Mouse (Mus musculus) lung, embryonic 16.5 days (tissue): ENCODE results near the gene Fgf18. TPM values are rescaled to one million over a fixed set of nuclear protein-coding genes. Genes with fewer than 3 reads are reported as not detected.

Source experiments
- ATAC-seq: fragments of 200-750 bp; cut with Nextera tagmentation; 2 replicates; pipeline ENCODE4 v1.8.0; 2017; ENCODE audit warnings: low read depth, mild to moderate bottlenecking, moderate library complexity
- H3K27ac ChIP-seq: fragments of 300-500 bp; sonication (generic); 2 replicates; pipeline ENCODE4 v1.5.1; 2014; ENCODE audit warnings: mild to moderate bottlenecking, control low read depth, low read length
- H3K27me3 ChIP-seq: fragments of 300-500 bp; sonication (generic); 2 replicates; pipeline ENCODE4 v1.6.1; 2014; ENCODE audit warnings: low read depth, low read length, mixed read lengths; ENCODE audit not compliant: control insufficient read depth, insufficient read depth
- H3K36me3 ChIP-seq: fragments of 300-500 bp; sonication (generic); 2 replicates; pipeline ENCODE4 v1.6.1; 2014; ENCODE audit warnings: low read length; ENCODE audit not compliant: control insufficient read depth, insufficient read depth
- H3K4me1 ChIP-seq: fragments of 300-500 bp; sonication (generic); replicated peaks from 2 replicates; pipeline ENCODE4 v1.6.1; 2014; ENCODE audit warnings: low read length, mixed read lengths; ENCODE audit not compliant: control insufficient read depth, insufficient read depth
- H3K4me2 ChIP-seq: fragments of 300-500 bp; sonication (generic); 2 replicates; pipeline ENCODE4 v1.6.1; 2014; ENCODE audit warnings: low read depth, low read length, control low read depth
- H3K4me3 ChIP-seq: fragments of 300-500 bp; sonication (generic); 2 replicates; pipeline ENCODE4 v1.5.1; 2014; ENCODE audit warnings: mild to moderate bottlenecking, low read length, control low read depth
- H3K9ac ChIP-seq: fragments of 300-500 bp; sonication (generic); 2 replicates; pipeline ENCODE4 v1.6.1; 2014; ENCODE audit warnings: low read length, control low read depth
- H3K9me3 ChIP-seq: fragments of 300-500 bp; sonication (generic); 2 replicates; pipeline ENCODE4 v1.6.1; 2016; ENCODE audit warnings: low read length; ENCODE audit not compliant: control insufficient read depth
- WGBS: fragments of 180-500 bp; shearing (Covaris S2); extraction: QIAGEN DNeasy Blood & Tissue Kit; methylation state at CpG from one replicate; pipeline ENCODE4 v1.1.7; 2014; 5-methylcytosine and 5-hydroxymethylcytosine counted together
- polyA plus RNA-seq: library from polyadenylated mRNA; unstranded; fragments of >200 nt; fragmentation: Nextera tagmentation; extraction: Ambion mirVana; gene quantifications from 2 replicates; pipeline ENCODE4 v1.2.1, GENCODE M21; 2015

Fgf18 gene
- polyA plus RNA-seq, 1 experiment from 2014 or later: 10.8 TPM

DNA sequence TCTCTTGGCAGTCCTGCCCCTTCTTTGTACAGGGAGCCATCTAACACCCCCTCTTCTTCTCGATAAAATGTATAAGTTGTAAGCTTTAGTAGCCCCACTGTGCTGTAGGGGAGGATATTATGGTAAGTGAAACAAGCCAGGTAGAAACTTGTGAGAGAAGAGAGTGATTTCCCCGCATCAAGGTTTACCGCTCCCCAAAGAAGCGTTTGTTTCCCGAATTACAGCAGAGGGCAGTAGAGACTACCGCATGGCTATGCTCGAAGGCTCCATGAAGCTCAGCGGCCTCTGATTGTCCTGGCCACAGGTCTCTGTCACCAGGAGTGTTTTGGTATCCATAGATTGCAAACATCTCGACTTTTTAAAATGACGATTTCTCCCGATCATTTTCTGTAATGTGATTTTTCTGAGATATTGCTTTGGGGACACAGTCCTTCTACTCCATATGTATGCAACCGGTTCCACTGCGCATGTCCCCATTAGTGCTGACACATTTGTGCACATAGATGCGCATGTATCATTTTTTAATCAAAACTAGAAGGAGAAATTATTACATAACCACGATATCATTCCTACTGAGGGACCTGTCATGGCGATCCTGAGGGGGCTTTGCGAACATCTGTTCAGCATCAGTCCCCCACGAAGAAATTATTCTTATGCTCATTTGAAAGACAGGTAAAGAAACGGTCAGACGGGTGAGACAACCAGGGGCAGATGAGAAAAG is 29.5 kb upstream of the Fgf18 start:
- Histone ChIP-seq H3K9me3 (no peaks in the 10 kb centered on the region), H3K4me2 (no peak overlapping the region), H3K4me3 (no peak overlapping the region), H3K4me1 (peaks cover 2% of the 10 kb centered on the region), H3K27me3 (peaks cover 23% of the 10 kb centered on the region), H3K36me3 (no peaks in the 10 kb centered on the region), H3K9ac (no peak overlapping the region), H3K27ac (no peak overlapping the region)
- ATAC-seq: peak; percentile 51; the same call in 1 of the 2 replicates
- 32% methylated on average over 20 of the region's 20 CpGs for WGBS

- no peak overlapping the region for H3K4me2 ChIP-seq
- no peak overlapping the region for H3K27ac ChIP-seq
- no peak overlapping the region for H3K9ac ChIP-seq
- H3K9me3 ChIP-seq: no peaks in the 10 kb centered on the region
- H3K4me1 ChIP-seq: peaks cover 2% of the 10 kb centered on the region
- H3K4me3 ChIP-seq: no peak overlapping the region
- no peak for ATAC-seq
- H3K36me3 ChIP-seq: no peaks in the 10 kb centered on the region
- H3K27me3 ChIP-seq: peaks cover 23% of the 10 kb centered on the region
- 34% methylated on average over 2 of the region's 3 CpGs for WGBS
Observed at GRCm38 (mm10) chr11:33175768-33176167, 28.6 kb upstream of the Fgf18 start.

DNA sequence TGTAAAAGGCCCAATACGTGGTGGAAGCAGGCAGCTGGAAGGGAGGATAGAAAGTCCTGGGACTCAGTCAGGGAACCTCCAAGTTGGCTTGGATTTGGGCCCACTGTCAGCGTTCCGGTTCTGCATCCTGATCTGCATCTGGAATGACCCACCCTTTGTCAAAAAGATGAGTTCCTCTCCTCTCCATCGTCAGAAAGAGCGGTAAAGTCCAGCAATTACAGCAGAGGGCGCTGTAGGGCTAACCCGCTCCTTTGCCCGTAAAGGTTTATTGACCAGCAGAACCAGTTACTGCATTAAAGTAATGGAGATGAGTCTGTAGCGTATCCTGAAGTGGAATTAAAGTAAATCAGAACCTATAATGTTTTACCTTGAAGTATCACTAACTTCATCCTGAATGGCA is 23.3 kb upstream of the Fgf18 start:
- no peak for ATAC-seq
- Histone ChIP-seq H3K4me3 (no peak overlapping the region), H3K4me2 (no peak overlapping the region), H3K9me3 (no peaks in the 10 kb centered on the region), H3K36me3 (no peaks in the 10 kb centered on the region), H3K27me3 (peaks cover 5% of the 10 kb centered on the region), H3K4me1 (no peaks in the 10 kb centered on the region), H3K27ac (no peak overlapping the region), H3K9ac (no peak overlapping the region)
- WGBS: 11% methylated on average over 9 of the region's 9 CpGs

GRCm38 (mm10) chr11:33162998-33163506 is 15.9 kb upstream of the Fgf18 start, which contains the start of gene Npm1:
Npm1 (minus strand) TSS chr11:33163206.
- Histone ChIP-seq H3K9me3 (no peaks in the 10 kb centered on the region), H3K4me1 (peaks cover 8% of the 10 kb centered on the region; the same call in 1 of the 2 replicates), H3K4me3 (peak within 1 kb of the TSS; percentile 98), H3K27ac (peak within 1 kb of the TSS; percentile 97), H3K9ac (peak within 1 kb of the TSS; percentile 96), H3K36me3 (peaks cover 10% of the 10 kb centered on the region), H3K27me3 (no peaks in the 10 kb centered on the region), H3K4me2 (peak within 1 kb of the TSS; percentile 83)
- 2% methylated on average over 49 of the region's 49 CpGs for WGBS
- peak; percentile 97 for ATAC-seq

- Histone ChIP-seq H3K36me3 (peaks cover 14% of the 10 kb centered on the region), H3K27me3 (no peaks in the 10 kb centered on the region), H3K4me2 (peak overlapping the region; percentile 83), H3K27ac (peak overlapping the region; percentile 87), H3K4me1 (peaks cover 8% of the 10 kb centered on the region; the same call in 1 of the 2 replicates), H3K4me3 (peak overlapping the region; percentile 98), H3K9ac (peak overlapping the region; percentile 96), H3K9me3 (no peaks in the 10 kb centered on the region)
- peak; percentile 52 for ATAC-seq
- WGBS: 2% methylated on average over 52 of the region's 53 CpGs
Observed at GRCm38 (mm10) chr11:33162211-33162997, 15.2 kb upstream of the Fgf18 start.

DNA sequence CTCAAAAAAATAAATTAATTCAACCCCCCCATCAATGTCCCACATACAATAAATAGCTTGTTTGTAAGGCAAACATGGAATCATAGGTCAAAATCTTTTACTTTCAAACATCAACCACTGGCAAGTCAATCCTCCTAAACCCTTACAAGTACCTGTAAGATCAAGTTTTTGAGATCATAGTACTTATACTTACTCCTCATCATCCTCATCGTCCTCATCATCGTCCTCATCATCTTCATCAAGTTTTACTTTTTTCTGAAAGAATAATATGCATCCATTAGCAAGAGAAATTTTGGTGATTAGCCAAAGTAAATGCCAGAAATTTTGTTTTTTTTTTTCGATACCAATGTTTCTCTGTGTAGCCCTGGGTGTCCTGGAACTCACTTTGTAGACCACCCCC is 12.5 kb upstream of the Fgf18 start:
- Histone ChIP-seq H3K27me3 (no peaks in the 10 kb centered on the region), H3K4me3 (no peak overlapping the region), H3K9ac (no peak overlapping the region), H3K4me1 (peaks cover 8% of the 10 kb centered on the region; the same call in 1 of the 2 replicates), H3K36me3 (peaks cover 23% of the 10 kb centered on the region), H3K4me2 (no peak overlapping the region), H3K27ac (no peak overlapping the region), H3K9me3 (no peaks in the 10 kb centered on the region)
- WGBS: 88% methylated on average over 3 of the region's 3 CpGs
- no peak for ATAC-seq

DNA sequence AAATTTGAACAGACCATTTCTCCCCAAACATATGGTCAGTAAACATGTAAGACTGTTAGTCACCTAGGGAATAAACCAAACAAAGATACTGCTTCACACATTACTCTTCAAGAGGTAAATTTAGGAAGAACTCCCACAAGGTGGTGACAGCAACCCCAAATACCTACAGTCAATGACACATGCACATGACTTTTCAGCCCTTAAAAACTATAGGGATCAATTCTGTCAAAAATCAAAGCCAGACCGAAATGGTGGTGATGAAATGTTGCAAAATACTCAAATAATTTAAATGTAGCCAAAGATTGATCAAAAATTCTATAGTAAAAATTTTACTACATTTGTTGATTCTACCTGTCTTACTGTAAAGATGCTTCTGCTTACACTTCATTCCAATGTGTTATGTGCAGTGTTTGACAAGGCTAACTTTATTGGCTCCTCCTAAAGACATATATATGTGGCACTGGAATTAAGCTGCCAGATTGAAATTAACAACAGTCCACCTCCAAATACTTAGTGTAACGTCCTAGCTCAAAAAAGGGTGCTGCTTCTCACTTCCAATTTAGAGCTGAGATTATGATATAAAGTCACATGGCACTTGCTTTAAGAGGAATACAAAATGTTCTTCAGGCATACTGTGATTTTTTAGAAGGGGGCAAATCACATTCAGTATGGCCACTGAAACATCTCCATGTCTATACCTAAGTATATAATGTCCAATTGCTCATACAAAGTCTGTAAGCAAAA is 10.4 kb upstream of the Fgf18 start:
- no peak overlapping the region for H3K4me3 ChIP-seq
- peaks cover 33% of the 10 kb centered on the region for H3K36me3 ChIP-seq
- no peaks in the 10 kb centered on the region for H3K27me3 ChIP-seq
- WGBS: 67% methylated on average over 2 of the region's 2 CpGs
- no peak overlapping the region for H3K27ac ChIP-seq
- H3K9me3 ChIP-seq: no peaks in the 10 kb centered on the region
- no peak overlapping the region for H3K4me2 ChIP-seq
- H3K4me1 ChIP-seq: peaks cover 5% of the 10 kb centered on the region; the same call in 1 of the 2 replicates
- ATAC-seq: no peak
- H3K9ac ChIP-seq: no peak overlapping the region

GRCm38 (mm10) chr11:33156436-33157015 is 9.3 kb upstream of the Fgf18 start:
- peaks cover 3% of the 10 kb centered on the region; the same call in 1 of the 2 replicates for H3K4me1 ChIP-seq
- H3K27me3 ChIP-seq: no peaks in the 10 kb centered on the region
- H3K36me3 ChIP-seq: peaks cover 40% of the 10 kb centered on the region
- no peak overlapping the region for H3K9ac ChIP-seq
- 69% methylated on average over 4 of the region's 4 CpGs for WGBS
- ATAC-seq: no peak
- H3K4me2 ChIP-seq: no peak overlapping the region
- H3K27ac ChIP-seq: no peak overlapping the region
- no peak overlapping the region for H3K4me3 ChIP-seq
- H3K9me3 ChIP-seq: no peaks in the 10 kb centered on the region
